Mouse (Mus musculus): ENCODE results near the gene Fyttd1.

DNA sequence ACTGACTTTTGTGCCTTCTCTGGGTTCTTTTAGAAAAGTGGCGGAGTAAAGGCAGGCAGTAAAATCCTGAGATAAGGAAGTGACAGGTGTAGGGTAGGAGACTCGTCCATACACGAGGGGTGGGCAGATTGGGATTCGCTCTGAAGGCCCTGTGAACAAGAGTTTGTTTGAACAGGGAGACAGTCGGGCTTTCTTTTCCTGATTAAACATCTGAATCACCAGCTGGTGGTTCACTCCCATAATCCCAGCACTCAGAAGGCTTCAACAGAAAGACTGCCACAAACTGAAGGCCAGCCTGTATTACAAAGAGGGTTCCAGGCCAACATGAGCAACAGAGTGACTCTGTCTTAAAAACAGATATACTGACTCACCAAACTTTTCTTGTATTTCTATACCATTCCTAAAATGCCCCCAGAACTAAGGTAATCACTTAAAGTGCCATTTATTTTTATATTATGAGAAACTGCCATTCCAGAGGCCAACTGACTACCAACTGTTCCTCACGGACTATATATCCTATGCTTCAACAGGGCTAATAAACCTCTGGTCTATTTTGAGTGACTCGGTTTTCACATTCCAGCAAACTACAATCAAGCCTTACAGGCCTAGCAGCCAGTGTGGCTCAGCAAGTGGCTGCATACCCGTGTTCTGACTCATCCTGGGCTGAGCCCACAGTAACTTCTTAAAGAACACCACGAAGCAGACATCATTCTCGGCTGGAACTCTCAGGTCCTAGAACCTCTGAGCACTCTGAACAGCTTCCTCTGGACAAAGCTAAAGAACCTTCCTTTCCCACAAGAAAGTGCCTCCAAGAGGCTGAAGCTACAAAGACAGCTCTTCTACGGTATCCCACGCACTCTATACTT lies 18.3 kb upstream of the Fyttd1 start:
- no peak for TF ChIP-seq CTCF (IDR thresholded peaks at IDR 0.05; ENCODE audit: low read depth)
- TF ChIP-seq EP300 (optimal IDR thresholded peaks at IDR 0.05): peak; percentile 57

All from stomach, postnatal 0 days (tissue).